ENCODE assay signal across 8 mouse cellular contexts in genomic region chr13:112439917-112440361, GRCm38 (mm10). TPM values are rescaled to one million over a fixed set of nuclear protein-coding genes. Genes with fewer than 3 reads are reported as not detected.
DNase-seq lines count a peak whose midpoint lies in the region; ATAC-seq and TF ChIP-seq lines count a peak whose summit lies in the region.

No protein-coding gene starts in this region.

- H3K9me3 ChIP-seq in heart, embryonic 10.5 days = no peaks in the 10 kb centered on the region
- no peaks in the 10 kb centered on the region for H3K9me3 ChIP-seq in liver, embryonic 15.5 days (replicated peaks)

- H3K9ac ChIP-seq in liver, embryonic 15.5 days = no peak overlapping the region

- no peak for TF ChIP-seq POLR2A in testis, adult 2 months (IDR thresholded peaks at IDR 0.05; ENCODE audit: control insufficient read depth, low read depth, low read length)

- peak overlapping the region; percentile 35 for H3K4me2 ChIP-seq in liver, embryonic 15.5 days

- WGBS in heart, embryonic 10.5 days = 16% methylated on average over 9 of the region's 9 CpGs
- WGBS in liver, embryonic 15.5 days (ENCODE audit: insufficient replicate concordance) = 5% methylated on average over 9 of the region's 9 CpGs

- H3K4me3 ChIP-seq in heart, embryonic 10.5 days = peak overlapping the region; percentile 45
- no peak overlapping the region for H3K4me3 ChIP-seq in liver, embryonic 15.5 days (replicated peaks)
- peak overlapping the region; percentile 66 for H3K4me3 ChIP-seq in testis, adult 2 months (ENCODE audit: control insufficient read depth, low read depth, low read length)

- peak; percentile 52 for ATAC-seq in liver, embryonic 15.5 days (ENCODE audit: insufficient read depth)

- H3K36me3 ChIP-seq in heart, embryonic 10.5 days = no peaks in the 10 kb centered on the region
- H3K36me3 ChIP-seq in liver, embryonic 15.5 days (replicated peaks) = no peaks in the 10 kb centered on the region
- H3K36me3 ChIP-seq in testis, adult 2 months (ENCODE audit: control insufficient read depth, insufficient read depth, low read length) = no peaks in the 10 kb centered on the region

- peak overlapping the region; percentile 74 for H3K27ac ChIP-seq in heart, embryonic 10.5 days
- no peak overlapping the region; the same call in 1 of the 2 replicates for H3K27ac ChIP-seq in liver, embryonic 15.5 days (replicated peaks)
- no peak overlapping the region for H3K27ac ChIP-seq in testis, adult 2 months (ENCODE audit: control insufficient read depth, insufficient read depth, low read depth, low read length)

- H3K27me3 ChIP-seq in heart, embryonic 10.5 days (ENCODE audit: insufficient read depth, poor library complexity, severe bottlenecking) = no peaks in the 10 kb centered on the region
- peaks cover 23% of the 10 kb centered on the region for H3K27me3 ChIP-seq in liver, embryonic 15.5 days
- 0 out of 2 replicates have a peak, but pooled peaks cover 2% of the 10 kb centered on the region for H3K27me3 ChIP-seq in testis, adult 2 months (ENCODE audit: control insufficient read depth, insufficient read depth, low read length)

- peaks cover 24% of the 10 kb centered on the region for H3K4me1 ChIP-seq in heart, embryonic 10.5 days
- H3K4me1 ChIP-seq in liver, embryonic 15.5 days (replicated peaks) = peaks cover 7% of the 10 kb centered on the region; the same call in 1 of the 2 replicates
- H3K4me1 ChIP-seq in testis, adult 2 months (ENCODE audit: control insufficient read depth, insufficient read depth, low read length) = peaks cover 20% of the 10 kb centered on the region

- DNase-seq in cerebellum, adult 9-11 months = peak; percentile 6
- no peak for DNase-seq in cerebellum, postnatal 36 days
- peak; percentile 89 for DNase-seq in embryo, embryonic 10.5 days (ENCODE audit: low spot score)
- no peak for DNase-seq in heart, embryonic 10.5 days (ENCODE audit: low spot score)
- peak; percentile 37 to 44 for DNase-seq in kidney, adult 8-10 months
- DNase-seq in naive thymus-derived CD4-positive, alpha-beta T cell, adult 2 months (ENCODE audit: low read depth) = peak; percentile 90

- TF ChIP-seq CTCF in testis, adult 2 months (IDR thresholded peaks at IDR 0.05; ENCODE audit: control insufficient read depth, insufficient read depth, insufficient replicate concordance, low read depth, low read length) = no peak

RNA-seq across cellular contexts. Expression of gene Il6st, which starts 23.9 kb away (rescaled TPM):
- 32.3 and 55.6 TPM in 2 replicates for polyA plus RNA-seq in heart, embryonic 10.5 days (2016; fragmentation: Nextera tagmentation; extraction: Ambion mirVana)
- 4.8 and 5.6 TPM in 2 replicates for polyA plus RNA-seq in liver, embryonic 15.5 days (2015; fragmentation: Nextera tagmentation; extraction: Ambion mirVana)
- 3.9 and 4.0 TPM in 2 replicates for polyA plus RNA-seq in testis, adult 2 months (2012; rRNA removed)

Comparison
In these comparisons a context has a peak if more than half of its experiments do, and no peak if none do; other contexts are left out.
1. DNase-seq: peak in cerebellum, adult 9-11 months (single experiment), embryo, embryonic 10.5 days (single experiment), kidney, adult 8-10 months (2 of 2) and naive thymus-derived CD4-positive, alpha-beta T cell, adult 2 months (single experiment); none in cerebellum, postnatal 36 days (0 of 2) and heart, embryonic 10.5 days (single experiment).